Mouse (Mus musculus) olfactory bulb, adult 2 months (tissue): Measurements from ENCODE around the gene Fasn. TPM values are rescaled to one million over a fixed set of nuclear protein-coding genes. Genes with fewer than 3 reads are reported as not detected.

ENCODE experiments used
- H3K27ac ChIP-seq: fragments of 200-500 bp; 2 replicates; pipeline ENCODE4 v1.5.1; 2012; ENCODE audit warnings: low read depth, low read length; ENCODE audit not compliant: insufficient read depth
- H3K4me1 ChIP-seq: fragments of 200-500 bp; 2 replicates; pipeline ENCODE4 v1.6.1; 2012; ENCODE audit warnings: low read length; ENCODE audit not compliant: control insufficient read depth, insufficient read depth
- H3K4me3 ChIP-seq: fragments of 200-500 bp; 2 replicates; pipeline ENCODE4 v1.5.1; 2012; ENCODE audit warnings: mild to moderate bottlenecking, low read depth, low read length, moderate library complexity; ENCODE audit not compliant: insufficient read depth
- CTCF ChIP-seq: fragments of 200-500 bp; IDR thresholded peaks from 2 replicates; pipeline ENCODE4 v1.5.1; 2012; ENCODE audit warnings: low read depth, mild to moderate bottlenecking, low read length, moderate library complexity; ENCODE audit not compliant: insufficient read depth
- POLR2A ChIP-seq: fragments of 200-500 bp; IDR thresholded peaks from 2 replicates; pipeline ENCODE4 v1.6.1; 2012; ENCODE audit warnings: mild to moderate bottlenecking, low read depth, low read length, moderate library complexity; ENCODE audit not compliant: insufficient read depth
- WGBS: fragments of 180-500 bp; shearing (Covaris S2); methylation state at CpG from one replicate; pipeline ENCODE4 v1.1.7; 2018; 5-methylcytosine and 5-hydroxymethylcytosine counted together
- polyA plus RNA-seq: library from polyadenylated mRNA; stranded (reverse); fragments of >200 nt; gene quantifications from 2 replicates; pipeline ENCODE4 v1.2.4, GENCODE M21; 2012; ENCODE audit warnings: low replicate concordance; ENCODE audit not compliant: missing spikeins, insufficient read depth, insufficient read length

Gene Fasn
- polyA plus RNA-seq, 1 experiment: not detected

- WGBS: 91% methylated on average over 12 of the region's 12 CpGs
- no peak for TF ChIP-seq CTCF
- no peak for TF ChIP-seq POLR2A
- Histone ChIP-seq H3K27ac (no peak overlapping the region), H3K4me1 (peaks cover 3% of the 10 kb centered on the region), H3K4me3 (no peak overlapping the region)
Measured at GRCm38 (mm10) chr11:120830686-120831085, 6.3 kb upstream of the Fasn start.

GRCm38 (mm10) chr11:120829757-120830532 lies 5.6 kb upstream of the Fasn start:
- Histone ChIP-seq H3K4me1 (peaks cover 10% of the 10 kb centered on the region), H3K4me3 (no peak overlapping the region), H3K27ac (no peak overlapping the region)
- TF ChIP-seq POLR2A (no peak), CTCF (no peak)
- 87% methylated on average over 10 of the region's 10 CpGs for WGBS

- 73% methylated on average over 4 of the region's 4 CpGs for WGBS
- Histone ChIP-seq H3K27ac (no peak overlapping the region), H3K4me3 (no peak overlapping the region), H3K4me1 (peaks cover 11% of the 10 kb centered on the region)
- no peak for TF ChIP-seq POLR2A
- no peak for TF ChIP-seq CTCF
Measured at GRCm38 (mm10) chr11:120828416-120828815, 4.1 kb upstream of the Fasn start.

- WGBS: 84% methylated on average over 8 of the region's 8 CpGs
Measured at GRCm38 (mm10) chr11:120826016-120826953, 1.9 kb upstream of the Fasn start.

DNA sequence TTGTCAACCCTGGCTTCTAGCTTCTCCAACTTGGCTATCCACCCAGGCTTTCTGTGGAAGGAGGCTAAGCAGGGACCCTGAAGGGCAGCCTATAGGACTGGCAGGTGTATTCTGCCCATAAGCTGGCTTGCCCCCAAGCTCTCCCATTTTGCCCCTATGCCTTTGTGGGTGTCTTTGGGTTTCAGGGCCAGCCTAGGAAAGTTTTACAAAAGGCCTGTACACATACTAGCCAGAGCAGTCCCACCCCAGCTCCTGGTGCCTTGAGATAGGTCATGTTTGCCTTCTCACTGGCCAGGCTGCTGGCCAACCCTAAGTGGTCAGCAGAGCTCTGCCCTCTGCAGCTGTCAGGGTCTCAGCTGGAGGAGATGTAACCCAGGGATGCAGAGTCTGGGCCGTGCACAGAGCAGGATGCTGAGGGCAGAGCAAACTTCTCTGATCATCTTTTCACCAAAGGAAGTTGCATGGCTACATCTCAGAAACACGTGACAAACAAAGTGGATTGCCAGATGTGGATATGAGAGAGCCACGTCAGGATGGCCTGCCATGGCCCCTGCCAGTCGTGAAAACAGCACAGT lies 1.0 kb upstream of the Fasn start:
- whole genome bisulfite sequencing: 45% methylated on average over 4 of the region's 4 CpGs
- Histone ChIP-seq H3K4me3 (peak overlapping the region; percentile 74), H3K27ac (peak overlapping the region; percentile 99), H3K4me1 (peaks cover 32% of the 10 kb centered on the region)
- no peak for TF ChIP-seq CTCF
- TF ChIP-seq POLR2A: no peak

More at GRCm38 (mm10) chr11:120826016-120826953, 1.9 kb upstream of the Fasn start:
- Histone ChIP-seq H3K4me1 (peaks cover 24% of the 10 kb centered on the region), H3K4me3 (no peak overlapping the region), H3K27ac (no peak overlapping the region)
- TF ChIP-seq POLR2A (no peak), CTCF (no peak)

DNA sequence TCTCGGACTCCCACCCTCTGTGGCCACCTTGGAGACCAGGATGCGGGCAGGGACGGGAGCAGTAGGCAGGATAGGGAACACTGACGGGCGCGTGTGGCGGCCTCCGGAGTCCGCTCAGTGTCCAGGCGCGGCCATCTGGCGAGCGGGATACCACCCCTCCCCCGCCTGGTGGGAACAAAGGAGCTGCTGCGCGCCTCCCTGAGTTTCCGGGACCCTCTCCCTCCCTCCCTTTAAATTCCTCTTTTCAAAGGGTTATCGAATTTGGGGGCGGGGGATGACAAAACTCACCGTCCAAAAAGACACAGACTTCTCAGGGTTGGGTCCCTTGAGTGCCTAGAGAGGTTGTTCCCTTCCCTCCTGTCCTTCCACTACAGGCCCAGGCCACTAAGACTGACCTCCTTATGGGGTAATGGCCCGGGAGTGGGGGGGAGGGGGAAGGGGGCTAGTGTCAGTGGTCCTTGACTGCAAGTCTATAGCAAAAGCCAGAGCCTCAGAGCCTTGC lies 491 bp upstream of the Fasn start:
- under 1% methylated on average over 21 of the region's 21 CpGs for WGBS
- peak overlapping the region; percentile 74 for H3K4me3 ChIP-seq
- peaks cover 32% of the 10 kb centered on the region for H3K4me1 ChIP-seq
- peak overlapping the region; percentile 99 for H3K27ac ChIP-seq
- TF ChIP-seq CTCF (no peak), POLR2A (no peak)

DNA sequence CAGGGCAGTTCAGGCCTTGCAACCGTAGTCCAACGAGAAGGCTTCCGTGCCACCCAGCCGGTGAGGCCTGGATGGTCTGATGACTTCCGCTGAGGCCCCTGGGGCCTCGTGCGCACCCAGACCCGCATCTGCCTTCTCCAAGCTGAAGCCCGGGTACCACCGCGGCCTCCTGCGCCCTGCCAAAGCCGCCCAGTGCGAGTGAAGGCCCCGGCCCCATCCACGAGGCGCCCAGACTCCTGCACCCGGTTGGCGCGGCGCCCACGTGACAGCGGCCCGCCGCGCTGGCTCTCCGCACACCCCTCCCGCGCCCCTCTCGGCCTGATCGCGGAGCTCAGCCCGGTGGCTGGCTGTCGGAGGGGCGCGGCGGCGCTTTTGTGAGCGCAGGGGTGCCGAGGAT lies 798 bp downstream of the Fasn start:
- Histone ChIP-seq H3K27ac (peak overlapping the region; percentile 90), H3K4me3 (peak overlapping the region; percentile 74), H3K4me1 (peaks cover 32% of the 10 kb centered on the region)
- under 1% methylated on average over 40 of the region's 40 CpGs for WGBS
- TF ChIP-seq CTCF (no peak), POLR2A (no peak)

DNA sequence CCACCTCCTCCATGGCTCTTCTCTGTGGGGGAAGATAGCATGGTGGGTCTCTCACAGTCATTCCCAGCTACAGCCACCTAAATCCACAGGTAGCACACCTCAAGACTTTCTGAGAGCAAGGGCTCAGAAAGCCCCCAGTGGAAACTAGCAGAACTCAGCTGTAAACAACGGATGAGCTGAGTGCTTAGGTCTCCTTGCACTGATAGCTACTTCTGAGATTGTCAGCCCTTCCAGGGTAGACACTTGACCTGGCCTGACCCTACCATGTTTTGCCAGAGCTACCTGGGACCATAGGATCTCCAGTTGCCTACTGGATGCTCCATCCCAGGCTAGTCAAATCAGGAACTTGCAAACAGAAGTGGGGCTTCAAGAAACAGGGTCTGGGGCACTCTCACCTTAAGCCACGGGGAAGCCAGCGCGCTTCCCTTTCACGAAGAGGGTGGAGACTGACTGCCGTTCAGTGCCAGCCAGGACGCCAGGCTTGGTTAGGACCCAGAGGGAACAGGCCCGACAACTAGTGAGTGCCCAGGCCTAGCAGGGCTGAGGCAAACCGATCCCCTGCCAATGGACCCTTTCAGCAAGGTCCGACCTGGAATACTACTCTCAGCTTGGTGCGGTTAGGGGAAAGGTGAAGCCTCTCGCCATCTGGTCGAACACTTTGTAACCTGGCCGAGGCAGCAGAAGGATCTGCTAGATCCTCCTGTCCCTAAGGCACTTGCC lies 1.4 kb downstream of the Fasn start:
- peak overlapping the region; percentile 90 for H3K27ac ChIP-seq
- H3K4me1 ChIP-seq: peaks cover 32% of the 10 kb centered on the region
- H3K4me3 ChIP-seq: peak overlapping the region; percentile 74
- no peak for TF ChIP-seq CTCF
- TF ChIP-seq POLR2A: no peak
- WGBS: 3% methylated on average over 14 of the region's 14 CpGs

DNA sequence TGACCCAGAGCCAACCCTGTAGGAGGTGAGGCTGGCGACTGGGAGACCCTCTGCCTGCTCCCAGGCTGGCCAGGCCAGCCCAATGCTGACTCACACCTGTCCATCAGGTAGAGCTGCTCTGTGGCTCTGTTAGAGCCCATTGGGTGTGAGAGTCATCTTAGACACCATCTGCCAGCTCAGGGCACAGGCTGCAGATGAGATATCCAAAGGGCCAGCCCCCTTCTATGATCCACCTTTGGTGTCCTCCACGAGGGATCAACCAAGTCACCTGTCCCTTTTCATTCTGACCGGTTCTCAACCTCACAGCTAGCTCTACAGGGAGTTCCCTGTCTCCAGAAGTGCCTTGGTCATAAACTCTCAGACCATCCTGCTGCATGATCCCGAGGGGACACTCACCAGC lies 2.0 kb downstream of the Fasn start:
- TF ChIP-seq CTCF (no peak), POLR2A (no peak)
- WGBS: 33% methylated on average over 4 of the region's 4 CpGs
- peaks cover 32% of the 10 kb centered on the region for H3K4me1 ChIP-seq
- H3K27ac ChIP-seq: no peak overlapping the region
- H3K4me3 ChIP-seq: peak overlapping the region; percentile 74
